Mouse (Mus musculus): Measurements from ENCODE around the gene Slc38a9.
"Not testable (repeated sequence)": the region's sequence is repeated elsewhere in the genome, so short reads cannot be mapped to it uniquely, and the experiment has no call there.

The Slc38a9 gene

DNA sequence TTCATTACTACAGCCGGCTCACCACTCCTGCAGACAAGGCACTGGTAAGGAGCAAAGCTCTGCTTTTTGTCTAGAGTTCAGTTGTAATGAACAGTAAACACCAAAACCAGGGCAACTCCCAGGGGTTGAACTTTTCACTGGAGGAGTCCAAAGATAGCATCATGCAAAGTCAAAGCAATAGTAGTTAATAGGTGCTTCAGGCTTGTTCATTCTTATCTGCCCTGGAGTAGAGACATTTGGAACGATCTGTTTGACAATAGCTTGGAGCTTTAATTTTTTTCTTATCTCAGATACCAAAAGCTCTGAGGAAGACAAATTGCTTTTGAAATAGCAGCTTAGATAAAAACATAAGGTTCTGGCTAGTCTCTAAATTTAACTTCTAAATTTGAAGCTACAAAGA, 25.6 kb downstream of the Slc38a9 start:
- DNase-seq, result no peak

DNA sequence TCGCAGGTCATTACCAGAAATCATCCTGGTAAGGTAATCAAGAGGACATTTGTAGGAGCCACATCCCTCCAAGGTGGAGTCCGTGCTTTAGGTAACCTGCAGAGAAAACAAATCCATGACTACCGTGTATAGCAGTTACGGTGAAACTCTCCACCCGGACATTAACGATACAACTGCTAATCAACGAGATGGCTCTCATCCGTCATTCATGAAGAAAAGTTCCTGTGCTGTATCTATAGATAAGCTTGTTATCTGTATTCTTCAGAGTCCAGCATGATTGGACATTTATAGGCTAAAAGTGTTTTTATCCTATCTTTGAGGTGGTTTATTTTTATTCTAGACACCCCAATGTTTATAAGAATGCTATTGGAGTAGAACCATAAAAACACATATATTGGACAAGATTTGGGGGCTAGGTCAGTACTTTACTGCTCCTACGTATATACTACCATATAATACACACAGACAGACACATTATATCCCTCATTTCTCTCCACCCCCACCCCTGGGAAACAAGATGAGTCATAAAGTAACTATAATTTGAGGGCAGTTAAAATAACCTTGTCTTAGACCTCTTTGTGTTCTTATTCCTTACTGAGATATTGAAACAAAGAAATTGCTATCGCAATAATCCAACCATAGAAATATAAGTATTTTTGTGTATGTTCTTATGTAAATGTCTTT, 32.5 kb downstream of the Slc38a9 start:
- DNase-seq, result no peak

DNA sequence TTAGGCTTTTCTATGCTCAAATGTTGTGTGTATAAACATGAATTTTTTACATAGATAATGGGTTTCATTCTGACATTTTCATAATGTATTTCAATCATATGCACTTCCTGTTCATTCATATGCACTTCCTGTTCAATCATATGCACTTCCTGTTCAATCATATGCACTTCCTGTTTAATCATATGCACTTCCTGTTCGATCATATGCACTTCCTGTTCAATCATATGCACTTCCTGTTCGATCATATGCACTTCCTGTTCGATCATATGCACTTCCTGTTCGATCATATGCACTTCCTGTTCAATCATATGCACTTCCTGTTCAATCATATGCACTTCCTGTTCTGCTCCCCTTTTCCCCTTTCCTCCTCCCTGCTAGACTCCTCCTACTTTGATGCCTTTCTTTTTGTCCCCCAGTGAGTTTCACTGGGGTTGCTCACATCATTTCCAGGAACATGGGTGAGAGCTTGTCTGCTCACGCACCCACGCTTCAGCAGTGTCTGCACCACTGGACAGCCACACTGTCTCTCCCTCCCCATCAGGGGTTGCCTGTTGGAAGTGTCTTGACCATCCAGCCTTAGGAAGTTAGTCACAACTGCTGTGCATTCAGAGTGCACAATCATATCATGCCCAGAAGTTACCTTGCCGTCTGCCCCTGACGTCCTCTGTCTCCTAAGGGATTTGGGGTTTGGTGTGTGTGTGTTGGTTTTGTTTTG, 35.1 kb downstream of the Slc38a9 start:
- DNase-seq, result peak; percentile 6 to 16

DNA sequence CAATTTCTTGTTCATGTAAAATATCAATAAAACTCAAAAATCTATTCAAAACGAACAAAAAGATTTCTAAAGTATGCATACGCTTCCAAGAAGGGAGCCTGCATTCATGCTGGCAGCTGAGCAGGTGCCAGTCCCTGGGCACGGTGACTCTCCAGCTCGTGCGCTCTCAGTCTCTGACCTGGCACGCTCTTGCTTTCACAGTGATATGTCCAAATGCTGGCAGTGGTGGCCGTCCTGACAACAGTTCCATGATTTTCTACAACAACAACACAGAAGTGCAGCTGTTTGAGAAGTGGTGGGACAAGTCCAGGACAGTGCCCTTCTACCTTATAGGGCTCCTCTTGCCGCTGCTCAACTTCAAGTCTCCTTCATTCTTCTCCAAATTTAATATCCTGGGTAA, 40.7 kb downstream of the Slc38a9 start:
- no peak for DNase-seq

DNA sequence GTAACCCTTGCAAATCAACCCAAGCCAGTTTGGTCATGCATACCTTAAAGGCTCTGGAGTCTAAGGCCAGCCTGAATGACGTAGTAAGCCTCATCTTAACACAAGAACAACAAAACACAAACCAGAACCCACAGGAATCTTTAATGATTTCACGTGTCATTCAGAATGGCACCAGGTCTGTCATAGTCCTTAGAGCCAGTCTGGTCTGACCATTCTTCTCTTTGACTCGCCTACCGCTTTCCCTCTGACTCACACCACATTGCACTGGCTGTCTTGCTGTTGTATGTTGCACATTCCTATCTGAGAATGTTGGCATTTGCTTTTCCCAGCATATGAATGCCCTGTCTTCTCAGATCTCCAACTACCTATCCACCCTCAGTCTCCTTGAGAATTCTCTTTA, 45.8 kb downstream of the Slc38a9 start:
- DNase-seq, result no peak

DNA sequence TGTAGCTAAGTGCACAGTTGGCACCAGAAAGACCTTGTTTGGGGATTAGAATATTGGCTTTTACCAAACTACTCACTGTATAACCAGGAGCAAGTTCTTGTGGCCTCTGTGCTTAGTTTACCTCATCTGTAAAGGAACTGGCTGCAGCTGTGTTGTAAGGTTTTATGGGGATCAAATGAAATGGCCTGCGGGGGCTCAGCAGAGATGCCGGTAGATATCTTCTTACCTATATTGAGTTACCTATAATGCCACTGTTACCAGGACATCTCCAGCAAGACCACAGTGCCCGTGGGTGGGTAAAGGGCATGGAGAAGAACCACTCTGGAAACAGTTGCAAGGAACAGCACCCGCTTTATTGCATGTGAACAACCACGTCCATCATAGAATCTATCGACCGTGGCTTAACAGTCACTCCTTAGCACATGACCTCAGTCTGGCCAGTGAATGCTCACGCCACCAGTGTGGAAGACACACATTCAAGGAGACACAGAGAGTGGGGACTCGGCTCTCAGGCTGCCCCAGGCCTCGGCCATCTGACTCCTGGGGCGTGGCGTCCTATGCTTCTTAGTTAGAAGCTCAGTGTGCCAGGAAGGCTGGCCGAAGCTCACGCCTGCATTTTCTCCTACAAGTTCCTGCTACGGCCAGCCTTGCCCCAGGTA, 59.7 kb downstream of the Slc38a9 start:
- no peak for DNase-seq

DNA sequence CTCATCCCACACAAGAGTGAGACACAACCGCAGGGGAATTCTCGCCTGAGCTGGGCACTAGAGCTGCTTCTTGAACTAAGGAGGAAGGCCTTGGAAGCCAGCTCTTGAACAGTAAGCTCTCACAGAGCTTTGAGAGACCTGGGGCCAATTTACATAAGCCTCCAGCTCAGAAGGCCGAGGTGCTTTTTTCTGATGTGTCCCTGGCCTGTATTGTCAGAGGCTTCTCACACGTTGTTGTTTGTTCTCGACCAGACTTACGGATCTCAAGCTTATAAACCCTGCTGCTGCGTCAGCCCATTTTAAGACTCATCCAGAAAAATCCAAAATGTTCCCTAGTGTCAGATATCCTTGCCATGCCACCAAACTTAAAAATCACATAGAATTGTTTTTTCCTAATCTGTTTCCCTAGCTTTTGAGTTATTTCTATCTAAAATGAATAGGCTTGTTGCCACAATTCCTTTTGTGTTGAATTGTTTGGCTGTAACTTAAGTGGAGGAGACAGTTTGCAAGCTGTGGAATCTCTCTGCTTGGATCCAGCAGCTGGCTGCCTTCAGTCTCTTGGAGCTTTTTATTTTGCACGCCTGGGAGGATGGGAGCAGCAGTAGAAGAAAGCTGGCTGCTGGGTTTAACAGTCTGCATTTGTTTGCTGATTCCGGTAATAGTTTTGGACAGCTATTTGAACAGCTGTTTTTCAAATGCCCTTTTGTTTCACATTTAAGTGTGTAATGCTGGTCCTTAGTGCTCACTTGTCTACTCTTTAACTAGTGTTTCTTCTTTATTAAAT, 61.6 kb downstream of the Slc38a9 start:
- no peak for DNase-seq

DNA sequence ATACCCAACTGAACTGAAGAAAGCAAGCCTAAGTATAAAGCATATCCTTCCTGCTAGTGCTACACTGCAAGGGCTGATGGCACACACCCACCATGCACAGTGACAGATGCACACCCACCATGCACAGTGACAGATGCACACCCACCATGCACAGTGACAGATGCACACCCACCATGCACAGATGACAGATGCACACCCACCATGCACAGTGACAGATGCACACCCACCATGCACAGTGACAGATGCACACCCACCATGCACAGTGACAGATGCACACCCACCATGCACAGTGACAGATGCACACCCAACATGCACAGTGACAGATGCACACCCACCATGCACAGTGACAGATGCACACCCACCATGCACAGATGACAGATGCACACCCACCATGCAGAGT, 63.7 kb downstream of the Slc38a9 start:
- not testable (repeated sequence) for DNase-seq

DNA sequence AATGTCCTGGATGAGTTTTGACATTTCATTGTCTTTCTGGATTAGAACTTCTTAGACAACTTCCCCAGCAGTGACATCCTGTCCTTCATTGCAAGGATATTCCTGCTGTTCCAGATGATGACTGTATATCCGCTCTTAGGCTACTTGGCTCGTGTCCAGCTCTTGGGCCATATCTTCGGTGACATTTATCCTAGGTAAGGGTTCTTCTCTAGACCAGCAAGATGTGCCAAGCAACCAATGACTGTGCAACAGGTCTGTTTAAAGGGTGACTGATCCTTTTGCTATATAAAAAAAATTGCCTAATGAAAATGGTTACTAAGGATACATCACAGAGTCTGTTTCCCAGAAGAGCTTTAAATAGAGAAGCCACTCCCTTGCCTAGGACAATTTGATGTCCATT, 65.5 kb downstream of the Slc38a9 start:
- DNase-seq, result no peak

DNA sequence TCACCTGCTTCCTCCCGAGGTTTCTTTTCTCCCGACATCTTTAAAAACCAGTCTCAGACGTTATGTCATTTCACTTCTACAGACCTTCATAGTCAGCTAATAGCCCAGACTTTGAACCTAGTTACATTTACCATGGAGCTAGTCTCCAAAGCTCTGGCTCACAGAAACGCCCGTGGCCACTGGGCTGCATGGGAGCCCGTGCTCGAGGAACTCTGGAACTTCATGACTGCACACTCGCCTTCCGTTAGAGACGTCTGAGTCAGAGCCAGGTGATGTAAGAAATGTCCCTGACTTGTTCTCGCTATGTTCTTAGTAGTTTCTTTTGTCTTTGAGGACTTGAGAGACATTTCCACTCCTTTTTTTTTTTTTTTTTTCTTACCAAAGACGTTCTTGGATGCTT, 72.8 kb downstream of the Slc38a9 start:
- DNase-seq, result no peak

DNA sequence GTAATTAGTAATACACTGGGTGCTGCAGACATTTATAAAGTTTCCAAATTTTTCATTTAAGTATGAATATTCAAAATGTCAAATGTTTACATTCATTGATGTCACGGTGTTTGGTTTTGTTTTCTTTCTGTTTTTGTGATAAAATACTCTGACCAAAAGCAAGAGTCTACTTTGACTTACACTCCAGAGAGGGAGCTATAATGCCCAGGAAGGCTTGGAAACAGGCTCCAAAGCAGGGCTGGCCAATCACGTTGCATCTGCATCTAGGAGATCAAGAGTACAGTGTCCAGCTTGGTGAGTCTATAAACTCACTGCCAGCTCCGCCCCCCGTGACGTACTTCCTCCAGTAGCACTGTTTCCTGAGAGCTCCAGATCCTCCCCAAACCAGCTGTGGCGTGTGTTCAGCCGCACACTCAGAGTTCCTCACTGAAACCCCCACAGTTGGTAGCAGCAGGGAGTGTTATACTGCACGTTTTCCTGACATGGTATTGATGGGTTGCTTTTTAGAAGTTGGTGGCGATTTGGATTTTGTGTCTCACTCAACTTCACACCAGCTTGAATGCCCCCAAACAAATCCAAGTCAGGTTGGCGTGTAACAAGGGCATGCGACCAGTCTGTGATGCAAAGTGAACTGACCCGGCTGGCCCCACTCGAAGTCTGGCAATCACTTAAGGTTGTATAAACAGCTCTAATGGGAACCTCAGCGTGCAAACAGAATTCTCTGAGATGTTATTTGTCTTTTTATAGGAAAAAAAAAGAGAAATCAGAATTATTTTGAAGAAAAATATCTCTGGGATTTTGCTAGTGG, 74.6 kb downstream of the Slc38a9 start:
- peak; percentile 41 to 44 for DNase-seq

DNA sequence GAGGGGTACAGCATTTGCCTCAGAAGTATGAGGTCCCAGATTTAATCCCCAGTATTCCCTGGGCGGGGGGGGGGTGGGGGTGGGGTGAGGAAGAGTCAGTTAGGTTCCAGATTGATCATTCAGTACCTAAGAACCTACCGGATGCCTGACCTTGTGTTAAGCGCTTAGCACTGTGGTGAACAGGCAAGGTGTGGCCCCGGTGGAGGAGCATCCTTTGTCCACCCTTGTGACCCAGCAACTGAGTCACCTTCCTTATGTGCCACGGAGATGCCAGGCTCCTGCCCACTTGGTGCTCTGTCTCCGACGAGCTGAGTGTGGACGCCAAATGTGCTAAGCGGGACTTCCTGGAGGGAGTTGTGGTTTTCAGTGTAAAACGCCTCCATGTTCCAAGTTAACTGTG, 75.9 kb downstream of the Slc38a9 start:
- DNase-seq, result no peak

DNA sequence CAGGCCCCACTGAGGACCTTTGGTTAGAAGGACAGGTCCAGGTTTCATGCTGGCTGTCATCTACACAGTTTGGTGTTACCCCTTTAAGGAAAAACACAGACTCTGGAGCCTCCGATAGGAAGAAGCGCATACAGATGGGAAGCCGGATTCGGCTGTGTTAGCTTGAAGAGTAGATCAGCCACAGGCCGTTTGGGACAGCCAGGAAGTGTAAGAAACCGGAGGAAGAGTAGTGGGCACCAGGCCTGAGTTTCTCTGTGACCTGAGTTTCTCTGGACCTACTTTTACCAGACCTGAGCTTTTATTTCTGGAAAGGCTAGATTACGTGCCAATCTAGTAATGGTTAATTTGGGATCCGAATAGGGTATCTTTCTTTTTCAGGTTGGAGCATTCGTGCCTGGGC, 76.6 kb downstream of the Slc38a9 start:
- DNase-seq, result no peak

DNA sequence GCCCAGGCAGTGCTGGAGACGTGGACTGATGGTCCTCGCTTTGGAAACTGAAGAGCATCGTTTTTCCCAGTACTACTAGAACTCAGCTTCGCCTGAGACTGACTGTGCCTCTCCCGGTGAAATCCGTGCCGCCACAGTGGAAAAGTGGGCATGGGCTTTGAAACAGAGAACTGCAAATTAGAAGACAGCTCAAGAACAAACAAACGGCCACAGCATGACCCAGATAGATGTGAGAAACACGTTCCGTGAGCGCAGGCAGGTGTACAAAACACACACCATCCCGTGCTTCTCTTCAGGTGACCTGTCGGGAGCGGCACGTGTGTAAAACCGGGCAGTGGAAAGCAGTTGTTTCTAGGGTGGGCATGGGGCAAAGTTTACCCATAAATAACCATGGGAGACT, 77.5 kb downstream of the Slc38a9 start:
- no peak for DNase-seq

DNA sequence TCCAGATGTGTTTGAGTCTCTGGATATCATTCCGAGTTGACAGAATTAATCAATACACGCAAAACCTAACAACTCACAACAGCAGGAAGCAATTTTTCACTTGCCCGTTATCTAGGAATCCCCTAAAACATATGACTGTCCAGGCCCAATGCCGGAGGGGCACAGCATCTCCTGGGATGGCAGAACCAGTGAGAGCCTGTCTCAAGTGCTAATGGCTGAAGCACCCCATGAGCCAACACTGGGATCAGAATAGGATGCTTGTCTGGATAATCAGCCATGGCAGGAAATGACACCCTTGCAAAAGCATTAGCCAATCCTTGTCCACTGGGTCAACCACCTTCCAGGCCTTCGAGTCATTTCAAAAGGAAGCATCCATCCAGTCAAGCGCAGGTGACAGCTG, 79.5 kb downstream of the Slc38a9 start:
- no peak for DNase-seq

DNA sequence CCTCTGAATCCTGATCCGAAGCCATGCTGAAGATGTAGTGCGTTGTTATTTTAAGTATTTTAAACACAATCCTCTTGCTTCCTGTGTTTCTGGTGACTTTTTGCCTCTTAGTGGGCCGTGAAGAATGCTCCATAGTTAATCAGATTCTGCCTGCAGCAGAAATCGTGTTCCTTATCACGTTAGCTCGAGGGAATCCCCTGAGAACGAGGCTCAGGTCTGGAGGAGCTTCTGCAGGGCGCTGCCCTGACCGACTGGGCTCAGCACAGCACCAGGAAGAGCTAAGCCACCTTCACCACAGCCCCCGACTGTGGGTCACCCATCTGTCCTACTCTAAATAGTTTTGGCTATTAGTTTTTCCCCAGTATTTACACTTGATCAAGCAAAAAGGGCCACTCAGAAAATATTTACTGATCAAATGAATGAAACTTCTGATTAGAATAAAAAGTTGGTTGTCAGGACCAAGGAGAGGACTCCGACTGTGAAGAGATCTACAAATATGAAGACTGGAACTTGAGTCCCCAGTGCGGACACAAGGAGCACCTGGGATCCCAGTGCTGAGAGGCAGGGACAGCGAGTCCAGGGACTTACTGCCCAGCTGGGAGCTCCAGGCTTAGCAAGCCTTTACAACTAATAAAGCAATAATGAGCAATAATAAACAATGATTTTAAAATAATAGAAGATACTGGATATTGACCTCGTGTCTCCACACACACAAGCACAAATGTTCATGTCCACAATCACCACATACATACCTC, 81.7 kb downstream of the Slc38a9 start:
- DNase-seq, result no peak

DNA sequence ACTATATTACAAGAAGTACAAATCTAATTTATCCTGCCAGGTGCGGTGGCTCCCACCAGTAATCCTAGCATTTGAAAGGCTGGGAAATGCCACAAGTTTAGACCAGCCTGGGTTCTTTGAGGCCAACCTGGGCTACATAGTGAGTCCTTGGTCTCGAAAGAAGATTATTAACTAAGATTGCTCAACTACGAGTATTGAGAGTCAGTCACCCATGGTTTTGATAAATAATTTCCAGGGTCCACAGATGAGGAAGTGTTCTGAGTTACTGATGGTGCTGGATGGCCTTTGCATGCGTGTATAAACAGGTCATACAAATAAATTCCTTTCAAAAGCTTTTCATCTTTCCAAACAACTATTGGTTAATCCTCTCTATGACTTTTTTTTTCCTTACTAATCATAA, 83.1 kb downstream of the Slc38a9 start:
- no peak for DNase-seq

DNA sequence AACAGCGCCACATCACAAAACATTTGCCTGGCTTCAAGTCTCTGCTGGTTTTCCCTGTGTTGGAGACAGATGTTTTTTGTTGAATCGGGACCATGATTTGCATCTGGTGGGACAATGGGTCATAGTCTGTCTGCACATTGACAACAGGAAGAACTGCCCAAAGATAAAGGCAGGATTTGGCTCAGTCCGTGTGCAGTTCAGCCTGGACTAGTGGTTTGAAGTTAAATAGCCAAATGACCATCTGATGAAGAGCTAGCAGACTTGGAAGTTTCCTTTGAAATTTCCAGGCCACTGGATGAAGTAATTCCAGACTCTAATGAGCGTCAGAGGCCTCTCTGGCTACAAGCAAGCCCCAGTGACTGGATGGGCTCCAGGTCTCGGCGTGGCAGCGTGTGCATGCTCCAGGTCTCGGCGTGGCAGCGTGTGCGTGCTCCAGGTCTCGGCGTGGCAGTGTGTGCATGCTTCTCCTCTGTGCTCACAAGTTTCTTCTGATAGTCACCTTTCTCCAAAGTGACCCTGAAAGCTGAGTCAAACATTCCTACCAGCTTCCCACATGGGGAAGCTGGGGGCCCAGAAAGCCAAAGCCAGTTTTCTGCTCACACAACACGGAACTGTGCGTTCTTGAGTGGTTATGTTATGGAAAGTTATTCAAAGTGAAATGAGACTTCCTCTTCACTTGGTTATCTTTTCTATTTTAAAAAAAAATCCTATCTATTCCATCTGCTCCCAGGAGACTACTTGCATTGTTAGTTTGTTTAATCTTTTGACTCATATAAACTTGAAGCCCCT, 83.7 kb downstream of the Slc38a9 start:
- DNase-seq, result no peak

DNA sequence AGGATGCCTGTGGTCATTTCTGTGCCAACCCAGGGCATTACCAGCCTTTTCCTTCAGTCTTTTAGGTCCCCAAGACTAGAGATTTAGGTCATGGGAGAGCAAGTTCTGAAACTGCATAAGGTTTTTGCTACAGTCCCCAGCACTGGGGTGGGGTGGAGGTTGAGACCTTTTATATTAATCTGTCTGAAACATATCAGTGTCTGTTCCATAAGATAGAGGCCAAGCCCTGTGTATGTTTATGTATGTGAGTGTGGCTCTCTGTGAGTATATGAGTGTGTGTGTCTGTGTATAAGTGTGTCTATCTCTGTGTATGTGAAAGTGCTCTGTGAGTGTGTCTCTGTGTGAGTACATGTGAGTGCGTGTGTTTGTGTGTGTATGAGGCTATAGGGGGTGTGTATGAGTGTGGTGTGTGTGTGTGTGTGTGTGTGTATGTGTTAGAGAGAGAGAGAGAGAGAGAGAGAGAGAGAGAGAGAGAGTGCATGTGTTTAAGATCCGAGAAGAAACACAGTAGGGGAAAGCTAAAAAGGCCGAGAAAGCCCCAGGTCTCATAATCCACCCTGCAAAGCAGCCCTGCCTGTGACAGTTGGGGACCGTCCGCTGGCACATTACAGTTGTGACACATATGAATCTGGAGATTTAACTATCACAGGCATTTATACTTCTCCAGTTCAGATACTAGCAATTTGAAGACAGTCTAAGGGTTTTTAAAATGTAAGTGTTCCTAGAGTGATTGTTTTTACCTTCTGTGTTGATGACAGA, 85.6 kb downstream of the Slc38a9 start:
- no peak for DNase-seq

DNA sequence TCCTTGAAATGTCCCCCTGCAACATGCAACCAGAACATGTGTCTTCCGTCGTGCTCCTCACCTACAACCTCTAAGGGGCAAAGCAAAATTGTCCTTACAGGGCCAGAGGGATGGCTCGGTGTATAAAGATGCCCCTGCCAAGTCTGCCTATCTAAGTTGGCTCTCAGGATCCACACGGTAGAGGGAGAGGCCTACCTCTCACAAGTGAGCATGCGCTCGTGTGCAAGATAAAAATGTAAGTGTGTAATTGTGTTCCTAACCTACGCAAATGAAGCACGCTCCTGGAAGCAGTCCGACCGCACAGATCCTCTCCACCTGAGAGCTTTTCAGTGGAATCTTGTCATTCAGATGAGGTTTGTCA, 86.1 kb downstream of the Slc38a9 start:
- no peak for DNase-seq

Measured in B cell, adult 2 months (primary cell).